Mouse (Mus musculus): ENCODE measurements around the gene Enah.

Enah gene

DNA sequence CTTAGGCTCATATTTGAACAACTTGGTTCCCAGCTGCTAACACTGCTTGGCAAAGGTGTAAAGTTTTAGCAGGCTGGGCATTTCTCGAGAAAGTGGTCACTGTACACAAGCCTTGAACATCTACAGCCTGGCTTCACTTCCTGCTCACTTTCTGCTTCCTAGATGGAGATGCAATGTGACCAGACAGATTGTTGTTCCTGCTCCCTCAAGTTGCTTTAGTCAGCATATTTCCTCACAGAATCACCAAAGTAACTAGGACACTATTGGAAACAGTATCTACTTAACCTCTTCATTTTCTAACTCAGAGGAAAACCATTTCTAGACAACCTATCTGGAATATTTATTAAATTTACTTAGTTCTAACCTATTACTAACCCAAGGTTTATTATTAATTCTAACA is 61.4 kb downstream of the Enah start:
- DNase-seq: no peak

DNA sequence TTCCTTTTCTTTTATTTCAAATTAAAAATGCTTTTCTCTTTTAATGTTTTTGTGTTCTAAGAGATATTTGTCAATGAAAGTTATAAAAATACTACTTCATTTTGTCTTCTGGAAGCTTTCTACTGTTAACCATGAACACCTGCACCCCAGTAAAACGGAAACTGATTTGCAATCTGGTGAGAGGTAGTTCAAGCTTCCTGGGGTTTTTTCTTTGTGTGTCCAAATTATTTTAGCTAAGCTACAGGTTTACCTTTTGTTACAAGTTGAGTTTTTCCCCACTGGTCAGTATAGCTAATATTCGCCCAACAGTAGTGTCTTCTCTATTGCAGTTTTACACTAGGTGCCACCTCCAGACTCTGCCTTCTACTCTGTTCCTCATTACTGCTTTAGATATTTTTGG is 62.1 kb downstream of the Enah start:
- DNase-seq: no peak

DNA sequence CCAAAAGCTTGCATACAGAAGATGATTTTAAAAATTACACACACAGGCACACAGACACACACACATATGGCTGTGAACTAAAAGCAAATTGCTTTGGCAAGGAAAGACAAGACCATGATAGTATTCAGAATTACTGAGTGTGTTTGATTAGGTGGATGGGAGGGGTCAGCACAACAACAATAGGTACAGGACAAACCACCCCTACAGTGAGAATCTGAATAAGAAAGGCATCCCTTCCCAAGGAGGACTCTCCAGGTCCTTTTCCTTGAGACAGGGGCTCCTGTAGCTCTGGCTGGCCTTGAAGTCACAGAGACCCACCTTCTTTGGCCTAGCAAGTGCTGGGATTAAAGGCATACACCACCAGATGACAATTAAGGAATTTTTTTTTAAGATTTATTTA is 66.2 kb downstream of the Enah start:
- DNase-seq: no peak

DNA sequence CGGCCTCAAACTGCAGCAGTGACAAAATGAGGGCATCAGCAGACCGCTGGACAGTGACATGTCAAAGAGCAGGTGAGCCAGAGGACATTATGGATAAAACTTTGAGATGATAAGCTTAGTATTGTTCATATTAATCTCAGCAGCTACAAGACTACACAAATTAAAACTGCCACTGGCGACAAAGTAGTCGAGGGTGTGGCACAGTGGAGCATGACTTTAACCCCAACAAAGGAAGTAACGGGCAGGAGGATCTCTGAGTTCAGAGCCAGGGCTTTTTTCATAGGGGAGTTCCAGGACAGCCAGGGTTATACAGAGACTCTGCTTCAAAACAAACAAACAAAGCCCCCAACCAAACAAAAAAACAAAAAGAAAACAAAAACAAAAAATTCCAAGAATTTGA is 68.5 kb downstream of the Enah start:
- DNase-seq: no peak

DNA sequence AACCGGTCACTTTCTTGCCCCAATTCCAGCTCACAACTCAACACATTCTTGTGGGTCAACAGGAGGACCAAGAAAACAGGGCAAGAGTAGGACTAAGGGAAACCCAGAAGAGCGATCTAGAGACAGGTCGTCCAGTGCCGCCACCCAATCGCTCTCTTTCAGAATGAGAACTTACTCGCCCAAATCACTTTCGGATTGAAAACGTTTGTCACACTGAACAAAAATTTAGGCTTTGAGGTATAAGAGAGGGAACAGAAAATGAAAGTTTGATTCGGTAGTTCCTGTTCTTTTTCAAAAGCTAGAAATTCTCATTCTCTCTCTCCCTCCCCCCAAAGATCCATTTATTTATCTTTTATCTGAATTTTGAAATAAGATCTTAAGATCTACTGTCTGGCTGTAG is 69.1 kb downstream of the Enah start:
- no peak for DNase-seq

DNA sequence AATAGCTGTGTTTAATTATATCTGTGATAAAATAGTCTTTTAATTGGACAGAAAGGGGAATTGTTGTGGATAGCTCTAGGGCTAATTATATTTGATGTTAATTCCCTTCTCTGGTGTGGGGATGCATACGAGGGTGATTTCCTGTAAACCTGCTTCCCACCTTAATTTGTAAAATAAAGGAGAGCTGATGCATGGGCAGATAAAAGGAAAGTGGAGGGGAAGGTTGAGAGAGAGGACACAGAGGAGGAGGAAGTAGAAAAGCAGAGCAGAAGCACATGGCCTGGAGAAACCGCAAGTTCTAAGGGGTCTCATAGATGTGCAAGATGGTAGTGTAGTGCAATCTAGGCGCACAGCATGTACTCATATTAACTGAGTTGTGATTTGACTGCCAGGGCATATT is 71.6 kb downstream of the Enah start:
- no peak for DNase-seq

DNA sequence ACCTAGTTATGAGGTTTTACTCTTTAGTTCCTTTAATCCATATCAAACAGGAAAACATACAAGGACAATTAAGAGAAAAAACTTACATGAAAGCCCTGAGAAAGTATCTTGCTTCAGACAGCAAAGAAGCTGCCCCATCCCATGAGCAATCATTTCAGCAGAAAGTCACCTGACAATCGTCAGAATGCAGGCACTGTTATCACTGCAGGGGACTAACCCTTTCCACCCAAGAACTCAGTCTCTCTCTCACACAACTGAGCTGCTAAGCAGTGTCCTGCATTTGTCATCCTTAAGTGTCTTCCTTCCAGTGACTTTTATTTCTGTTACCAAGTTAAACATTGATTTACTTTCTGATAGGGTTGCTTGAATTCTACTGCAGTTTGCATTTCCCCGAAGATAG is 82.7 kb downstream of the Enah start:
- DNase-seq: no peak

DNA sequence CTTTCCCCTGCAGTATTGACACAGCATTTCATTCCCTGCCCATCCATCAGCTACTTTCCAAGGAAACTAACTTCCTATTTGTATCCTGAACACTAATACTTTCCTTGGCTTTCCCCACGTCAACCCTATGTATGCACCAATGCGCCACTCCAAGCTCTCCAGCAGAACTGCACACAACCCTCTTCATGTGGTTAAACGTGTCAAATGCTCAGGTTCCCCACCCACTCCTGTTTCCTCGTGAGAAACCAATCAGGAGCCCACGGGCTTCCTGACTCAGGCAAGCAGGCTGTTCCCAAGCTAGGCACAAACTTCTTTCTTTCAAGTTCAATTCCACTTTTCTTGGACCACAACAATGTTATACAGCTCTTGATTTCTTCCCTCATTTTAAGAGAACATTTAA is 91.4 kb downstream of the Enah start:
- DNase-seq: no peak

DNA sequence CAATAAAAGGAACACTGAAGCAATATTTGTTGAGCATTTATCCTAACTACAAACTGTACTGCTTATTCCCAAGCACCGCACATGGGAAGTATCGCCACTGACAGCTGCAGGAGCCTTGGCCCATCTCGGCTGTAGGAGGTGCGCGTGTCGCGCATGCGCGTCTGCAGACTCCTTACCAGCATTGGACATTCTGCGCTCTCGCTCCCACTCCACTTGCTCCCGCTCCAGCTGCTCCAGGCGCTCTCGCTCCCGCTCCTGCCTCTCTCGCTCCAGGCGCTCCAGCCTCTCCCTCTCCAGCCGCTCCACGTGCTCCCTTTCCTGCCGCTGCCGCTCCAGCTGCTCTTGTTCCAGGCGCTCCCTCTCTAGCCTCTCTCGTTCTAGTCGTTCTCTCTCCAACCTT is 96.4 kb downstream of the Enah start:
- DNase-seq: peak in 1 of 2 experiments; percentile 19

DNA sequence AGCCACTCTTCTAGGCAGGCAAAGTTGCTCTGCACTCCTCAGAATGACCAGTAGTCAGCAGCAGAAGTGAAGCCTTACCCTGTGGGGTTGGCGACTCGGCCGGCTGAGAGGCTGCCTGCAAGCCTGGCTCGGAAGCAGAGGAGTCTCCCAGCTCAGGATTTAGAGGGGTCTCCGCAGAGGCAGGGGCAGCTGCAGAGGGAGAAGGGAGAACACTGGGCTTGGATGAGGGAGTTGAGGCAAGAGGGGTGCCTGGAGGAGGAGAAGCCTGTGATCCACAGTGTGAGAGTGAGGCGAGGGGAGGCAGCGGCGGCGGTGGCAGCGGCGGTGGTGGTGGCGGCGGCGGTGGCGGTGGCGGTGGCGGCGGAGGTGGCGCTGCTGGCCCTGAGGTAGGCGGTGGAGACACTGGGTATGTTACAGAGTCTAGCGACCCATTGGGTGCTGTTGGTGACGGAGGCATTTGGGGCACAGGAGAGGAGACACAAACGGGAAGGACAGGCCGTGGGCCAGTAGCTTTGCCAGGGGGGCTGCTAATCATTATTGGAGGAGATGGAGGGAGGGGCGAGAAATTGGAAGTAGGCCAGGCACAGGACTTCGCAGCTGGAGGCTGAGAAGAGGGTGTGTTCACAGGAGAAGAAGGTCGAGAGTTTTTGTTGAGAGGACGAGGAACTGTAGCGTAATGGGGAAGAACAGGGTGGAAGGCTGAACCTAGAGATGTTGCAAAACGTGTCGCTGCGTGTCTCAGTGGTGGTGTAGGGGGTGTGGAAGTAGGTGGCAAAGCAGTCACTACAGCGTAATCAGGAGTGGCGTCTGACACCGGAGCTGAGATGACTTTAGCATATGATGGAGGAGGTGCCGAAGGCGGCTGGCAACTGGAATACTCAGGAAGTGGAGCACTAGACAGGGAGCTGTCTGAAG is 98.0 kb downstream of the Enah start:
- DNase-seq: peak; percentile 17 to 51

DNA sequence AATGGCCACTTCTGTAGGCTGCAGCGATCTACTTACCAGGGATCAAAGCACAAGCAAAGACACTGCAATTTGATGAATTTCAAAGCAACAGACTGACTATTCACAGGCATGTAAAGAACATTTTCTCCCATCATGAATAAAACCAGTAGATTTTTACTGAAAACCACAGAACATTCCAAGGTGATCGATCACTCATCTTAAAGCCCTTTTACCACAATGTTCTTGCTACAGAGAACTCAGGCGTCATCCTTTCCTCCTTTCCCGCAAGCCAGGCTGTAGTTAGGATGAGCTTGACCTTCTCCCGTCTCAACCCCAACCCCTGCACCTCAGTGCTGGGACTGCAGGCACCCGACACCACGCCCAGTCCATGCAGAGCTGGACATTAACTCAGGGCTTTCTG is 107.9 kb downstream of the Enah start:
- DNase-seq: no peak

DNA sequence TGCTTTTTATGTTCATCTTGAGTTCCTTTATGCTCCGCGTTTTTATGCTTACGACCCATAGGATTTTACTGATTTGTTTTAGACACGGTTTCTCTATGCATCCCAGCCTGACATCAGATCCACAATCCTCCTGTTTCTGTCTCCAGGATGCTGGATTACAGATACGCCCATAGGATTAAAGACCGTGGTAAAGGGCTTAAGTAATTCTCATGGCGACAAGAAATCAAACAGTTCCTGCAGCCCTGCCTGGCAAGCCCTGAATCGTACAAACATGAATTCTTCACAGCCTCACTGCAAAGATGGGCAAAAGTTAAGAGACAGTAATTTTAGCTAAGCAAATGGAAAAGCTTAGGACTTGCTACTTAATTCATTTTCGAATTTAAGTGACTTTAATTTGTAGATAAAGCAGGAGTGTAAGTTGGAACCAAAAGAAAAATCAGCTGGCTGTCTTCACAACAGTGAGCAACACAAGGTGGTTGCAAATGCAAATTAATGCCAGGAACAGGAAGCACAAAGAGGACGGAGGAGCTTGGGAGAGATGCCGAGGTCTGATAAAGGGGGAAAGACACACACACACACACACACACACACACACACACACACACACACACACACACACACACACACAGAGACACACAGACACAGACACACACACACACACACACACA is 118.0 kb downstream of the Enah start:
- no peak for DNase-seq

DNA sequence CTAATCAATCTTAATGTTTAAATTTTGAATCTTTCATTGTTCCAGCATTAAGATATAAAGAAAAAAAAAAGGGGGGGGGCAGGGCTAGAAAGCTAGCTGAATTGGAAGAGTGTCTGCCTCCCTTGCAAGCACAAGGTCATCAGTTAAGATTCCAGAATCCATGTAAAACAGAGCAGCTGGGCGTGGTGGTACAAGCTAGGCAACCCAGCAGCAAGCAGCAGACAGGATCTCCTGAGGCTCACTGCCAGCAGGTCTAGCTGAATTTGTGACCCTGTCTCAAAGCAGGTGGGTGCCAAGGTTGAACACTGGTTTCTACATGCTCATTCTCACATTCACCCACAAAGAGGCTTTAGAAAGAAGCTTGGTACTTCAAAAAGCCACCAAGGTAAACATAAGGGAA is 118.9 kb downstream of the Enah start:
- no peak for DNase-seq

DNA sequence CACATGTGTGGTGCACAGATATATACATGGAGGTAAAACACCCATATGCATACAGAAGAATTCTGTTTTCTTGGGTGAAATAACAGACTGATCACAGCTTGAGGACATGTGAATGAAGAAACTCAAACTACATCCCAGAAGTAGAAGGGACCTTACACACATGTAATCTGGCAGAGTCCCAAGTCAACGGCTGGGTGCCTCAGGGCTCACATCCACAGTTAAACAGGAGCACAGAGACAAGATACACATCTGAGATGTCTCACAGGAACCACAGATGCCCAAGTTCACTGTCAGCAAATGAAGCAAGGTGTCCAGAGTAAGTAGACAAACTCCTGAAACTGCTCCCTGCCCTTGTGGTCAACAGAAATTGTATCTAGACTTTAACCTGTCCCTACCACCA is 120.8 kb downstream of the Enah start:
- DNase-seq: no peak

DNA sequence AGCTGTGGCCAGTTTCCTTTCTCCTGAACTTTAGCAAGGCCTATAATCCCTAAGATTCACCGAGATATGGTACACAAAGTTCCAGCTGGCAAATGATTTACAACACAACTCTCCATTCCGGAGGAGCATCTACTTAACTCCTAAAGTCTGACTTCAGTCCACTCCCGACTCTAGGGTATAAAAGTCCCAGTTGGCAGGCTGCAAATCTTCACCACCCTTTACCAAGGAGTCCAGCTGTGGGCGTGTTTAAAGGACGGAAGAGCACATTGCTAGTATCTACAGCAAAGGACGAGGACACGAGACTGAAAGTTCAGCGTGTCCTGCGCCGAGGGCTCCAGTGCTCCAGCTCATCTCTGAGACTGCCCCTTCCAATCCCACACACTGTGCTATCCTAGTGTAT is 122.8 kb downstream of the Enah start:
- peak in 1 of 2 experiments; percentile 24 for DNase-seq

DNA sequence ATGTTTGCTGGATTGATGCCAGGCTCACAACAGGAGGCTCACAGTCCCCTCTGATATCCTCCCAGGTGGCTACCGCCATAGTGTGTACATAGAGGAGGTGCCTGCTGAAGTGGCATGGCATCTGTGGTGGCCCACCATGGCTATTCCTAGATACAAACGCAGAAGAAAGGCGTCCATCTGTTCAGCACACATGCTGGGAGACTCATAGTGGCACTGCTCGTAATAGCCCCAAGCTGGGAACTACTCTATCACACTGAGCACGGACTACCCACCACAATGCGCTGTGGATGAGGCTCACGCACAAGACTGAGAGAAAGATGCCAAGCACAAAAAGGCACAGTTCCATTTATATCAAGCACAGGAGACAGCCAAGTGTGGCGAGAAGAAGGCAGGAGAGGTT is 126.1 kb downstream of the Enah start:
- DNase-seq: no peak

DNA sequence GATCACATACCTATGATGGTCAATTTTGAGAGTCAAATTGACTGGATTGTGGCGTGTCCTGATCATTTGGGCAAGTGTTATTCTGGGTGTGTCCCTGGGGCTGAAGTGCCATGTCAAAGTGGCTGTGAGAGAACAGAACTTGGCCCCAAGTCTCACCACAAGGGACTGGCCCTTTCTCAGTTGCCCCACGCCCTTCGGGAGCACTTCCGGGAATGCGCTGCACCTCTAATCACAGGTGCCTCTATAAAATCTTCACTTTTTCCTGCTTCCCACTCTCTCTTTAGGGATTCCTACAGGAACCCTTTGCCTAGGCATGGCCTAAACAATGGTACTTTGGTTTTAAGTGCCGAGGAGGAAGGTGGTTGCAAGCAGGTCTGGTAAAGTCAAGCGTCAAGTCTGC is 130.1 kb downstream of the Enah start:
- no peak for DNase-seq

DNA sequence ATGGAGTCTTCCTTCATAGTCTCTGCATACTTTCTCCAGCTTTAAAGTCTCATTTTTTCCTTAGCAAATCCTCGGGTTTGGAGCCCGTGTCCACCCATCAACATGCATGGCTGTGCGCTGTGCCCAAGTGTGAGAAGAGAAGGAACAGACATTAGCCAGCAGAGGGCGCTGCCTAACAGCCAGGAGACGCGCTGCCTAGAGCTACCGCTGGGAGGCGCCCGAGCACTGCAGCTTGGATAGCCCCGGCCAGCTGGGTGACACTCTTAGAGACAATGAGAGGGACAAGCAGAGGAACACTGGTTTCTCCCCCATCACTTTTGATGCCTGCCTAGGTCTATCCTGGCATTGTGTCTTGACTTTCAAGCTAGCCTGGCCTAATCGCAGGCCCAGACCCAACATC is 131.0 kb downstream of the Enah start:
- DNase-seq: peak; percentile 92 to 93

DNA sequence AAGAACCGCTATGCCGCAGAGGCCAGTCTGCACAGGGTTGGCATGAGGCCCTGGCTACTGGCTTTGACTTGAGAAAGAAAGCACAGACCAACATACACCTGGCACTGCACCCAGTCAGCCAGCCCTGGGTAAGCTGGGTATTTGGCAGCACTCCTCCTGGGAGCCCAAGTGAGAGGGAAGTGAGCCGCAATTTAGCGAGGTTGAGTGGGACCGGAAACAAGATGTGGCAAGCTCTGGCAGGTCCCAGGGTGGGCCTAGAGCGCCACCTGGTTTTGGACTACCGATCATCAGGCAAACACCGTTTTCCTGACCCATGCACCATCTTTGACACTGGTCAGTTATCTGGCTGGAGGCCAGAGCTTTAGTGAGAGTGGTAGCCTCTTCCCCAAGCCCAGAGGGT is 138.3 kb downstream of the Enah start:
- peak; percentile 62 to 70 for DNase-seq

DNA sequence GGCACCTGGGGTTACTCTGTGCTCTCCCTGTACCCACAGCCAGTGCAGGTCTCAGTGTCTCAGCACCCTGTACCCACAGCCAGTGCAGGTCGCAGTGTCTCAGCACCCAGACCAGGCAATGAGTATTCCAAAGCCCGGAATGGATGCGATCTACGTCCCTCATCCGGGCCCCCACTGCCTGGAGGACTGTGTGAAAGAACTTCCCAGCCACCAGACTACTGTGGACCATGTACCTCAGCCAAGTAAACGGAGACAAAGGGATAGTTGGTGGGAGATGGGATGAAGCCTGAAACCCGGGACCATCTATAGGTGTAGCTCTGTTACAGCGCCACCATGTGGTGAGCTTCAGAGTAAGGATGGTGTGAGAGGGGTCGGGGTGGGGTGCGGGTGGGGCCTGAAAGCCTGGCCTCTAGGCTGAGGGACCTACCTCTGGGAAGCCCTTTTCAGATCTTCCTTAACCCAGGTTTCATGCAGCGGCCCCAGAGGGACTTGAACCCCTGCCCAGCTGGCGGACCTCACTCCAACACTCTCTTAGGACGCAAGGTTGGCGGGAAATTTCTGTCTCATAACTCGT is 139.0 kb downstream of the Enah start:
- peak; percentile 23 to 39 for DNase-seq

DNA sequence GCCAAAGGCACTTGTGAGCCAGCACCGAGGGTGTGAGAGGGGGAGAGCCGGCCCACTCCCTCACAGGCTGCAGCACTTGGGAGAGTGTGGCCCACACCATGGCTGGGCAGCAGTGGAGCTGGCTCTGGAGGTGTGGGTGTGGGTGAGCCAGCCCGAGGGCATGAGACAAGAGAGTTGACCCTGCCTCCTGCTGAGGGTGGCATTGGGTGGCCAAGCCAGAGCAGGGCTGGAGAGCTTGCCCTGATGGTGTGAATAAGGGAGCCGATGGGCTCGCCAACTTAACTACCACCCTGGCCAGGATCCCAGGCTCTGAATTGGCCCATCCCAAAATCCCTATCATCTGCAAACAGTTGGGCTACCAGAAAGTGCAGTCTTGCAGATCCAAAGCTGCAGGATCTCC is 141.4 kb downstream of the Enah start:
- DNase-seq: no peak

DNA sequence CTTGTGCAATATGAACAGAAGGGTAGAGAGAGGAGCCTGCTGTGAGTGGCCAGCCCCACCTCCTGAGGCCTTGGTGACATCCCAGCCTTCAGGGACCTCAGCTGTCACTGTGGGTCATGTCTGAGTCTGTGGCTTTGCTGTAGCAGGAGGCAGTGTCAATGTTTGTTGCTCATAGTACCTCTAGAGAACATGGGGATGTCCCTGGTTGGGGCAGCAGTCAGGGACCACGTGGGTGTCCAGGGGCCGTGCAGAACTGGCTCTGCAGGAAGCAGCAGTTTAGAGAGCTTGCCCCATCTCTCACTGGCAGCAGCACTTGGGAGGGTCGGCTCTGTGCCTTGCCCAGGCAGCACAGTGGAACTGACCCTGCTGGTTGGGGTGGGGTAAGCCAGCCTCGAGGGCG is 142.7 kb downstream of the Enah start:
- DNase-seq: no peak

DNA sequence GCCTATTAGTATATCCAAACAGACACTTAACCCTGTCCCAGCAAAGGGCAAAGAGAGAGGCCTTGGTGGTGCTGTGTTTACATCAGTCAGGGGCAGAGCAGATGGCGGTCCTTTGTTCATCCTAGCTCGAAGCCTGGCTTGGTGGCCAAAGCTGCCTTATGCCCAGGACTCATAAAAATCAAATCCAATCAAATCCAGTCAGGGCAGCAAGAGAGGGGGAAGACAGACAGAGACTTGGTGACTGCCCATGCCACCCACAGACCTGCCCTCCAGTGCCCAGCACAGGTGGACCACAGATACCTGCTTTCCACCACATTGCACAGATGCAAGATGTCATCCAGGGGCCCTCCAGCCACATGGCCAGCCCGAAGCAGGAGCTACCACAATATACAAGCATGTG is 143.1 kb downstream of the Enah start:
- DNase-seq: no peak

Data from kidney, postnatal 4 days (tissue).